Mouse (Mus musculus) ES-Bruce4 (cell line): ENCODE results near the gene Lpp. TPM values are rescaled to one million over a fixed set of nuclear protein-coding genes. Genes with fewer than 3 reads are reported as not detected.
"Not testable (repeated sequence)": the region's sequence is repeated elsewhere in the genome, so short reads cannot be mapped to it uniquely, and the experiment has no call there.

Experiments
- H3K27ac ChIP-seq: 2 replicates; pipeline ENCODE4 v1.5.1; 2012; ENCODE audit warnings: low read length, inconsistent platforms; ENCODE audit not compliant: insufficient read depth
- H3K27me3 ChIP-seq: 2 replicates; pipeline ENCODE4 v1.6.1; 2012; ENCODE audit warnings: mild to moderate bottlenecking, low read length, inconsistent platforms; ENCODE audit not compliant: control insufficient read depth, poor library complexity, insufficient read depth, severe bottlenecking
- H3K36me3 ChIP-seq: 2 replicates; pipeline ENCODE4 v1.6.1; 2012; ENCODE audit warnings: inconsistent platforms, mild to moderate bottlenecking, low read length, moderate library complexity; ENCODE audit not compliant: control insufficient read depth, poor library complexity, insufficient read depth, severe bottlenecking
- H3K4me1 ChIP-seq: one replicate; pipeline ENCODE4 v1.8.1; 2011; ENCODE audit warnings: low read length; ENCODE audit not compliant: control insufficient read depth, insufficient read depth
- H3K4me3 ChIP-seq: 2 replicates; pipeline ENCODE4 v1.5.1; 2011; ENCODE audit warnings: low read depth, mild to moderate bottlenecking, low read length
- H3K9ac ChIP-seq: 2 replicates; pipeline ENCODE4 v1.6.1; 2012; ENCODE audit warnings: low read depth, mild to moderate bottlenecking, inconsistent platforms; ENCODE audit not compliant: poor library complexity, severe bottlenecking
- H3K9me3 ChIP-seq: replicated peaks from 2 replicates; pipeline ENCODE4 v1.6.1; 2012; ENCODE audit warnings: mild to moderate bottlenecking, low read length, inconsistent platforms; ENCODE audit not compliant: control insufficient read depth, poor library complexity, insufficient read depth, severe bottlenecking
- CTCF ChIP-seq: IDR thresholded peaks from one replicate; pipeline ENCODE4 v1.8.1; 2011; ENCODE audit warnings: low read depth, low read length
- EP300 ChIP-seq: IDR thresholded peaks from 2 replicates; pipeline ENCODE4 v1.6.1; 2011; ENCODE audit warnings: low read depth, low read length; ENCODE audit not compliant: insufficient read depth
- POLR2A ChIP-seq: IDR thresholded peaks from one replicate; pipeline ENCODE4 v1.8.1; 2011; ENCODE audit warnings: low read length; ENCODE audit not compliant: insufficient read depth
- polyA plus RNA-seq: library from polyadenylated mRNA; stranded (reverse); fragments of >200 nt; gene quantifications from 2 replicates; pipeline ENCODE4 v1.2.4, GENCODE M21; 2011; ENCODE audit warnings: low read depth; ENCODE audit not compliant: missing spikeins, insufficient read depth, insufficient read length

Gene Lpp
- polyA plus RNA-seq, 1 experiment = 48.5 TPM

DNA sequence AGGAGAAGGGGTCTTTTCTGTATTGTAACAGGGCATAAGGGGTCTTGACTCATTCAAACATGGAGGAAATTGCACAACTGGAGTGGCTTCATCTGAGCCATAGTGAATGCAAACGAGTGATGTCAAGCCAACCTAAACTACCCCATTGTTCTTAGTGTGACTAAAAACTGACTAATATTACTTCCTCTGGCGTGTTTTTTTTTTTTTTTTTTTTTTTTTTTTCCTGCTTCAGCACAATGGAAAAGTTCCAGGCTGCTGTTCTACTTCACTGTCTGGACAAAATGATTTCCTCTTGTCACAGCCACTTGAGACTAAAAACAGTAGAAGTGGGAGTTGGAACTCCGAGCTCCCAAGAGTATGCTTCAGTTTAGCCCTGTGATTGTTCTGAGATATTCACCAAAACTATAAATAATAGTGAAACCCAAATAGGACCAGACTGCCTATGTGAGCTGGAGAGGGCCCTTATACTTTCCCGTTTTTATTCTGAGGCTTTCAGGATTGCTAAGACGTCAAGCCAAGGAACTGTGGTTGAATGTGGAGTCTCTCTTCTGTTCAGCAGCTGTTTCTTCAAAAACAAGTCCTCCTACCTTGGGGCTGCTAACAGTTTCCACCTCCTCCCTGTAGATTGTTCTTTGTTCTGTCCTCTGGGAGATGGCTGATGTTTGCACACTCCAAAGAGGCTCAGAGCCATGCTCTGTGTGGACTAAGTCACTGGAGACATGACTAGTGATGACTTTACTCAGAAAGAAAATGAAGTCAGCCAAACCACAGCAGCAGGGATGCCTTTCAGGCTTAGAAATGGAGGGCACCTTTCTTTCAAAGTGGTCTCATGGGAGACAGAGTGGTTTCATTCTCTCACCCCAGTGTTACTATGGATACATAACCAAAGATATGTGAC is 617.9 kb downstream of the Lpp start:
- H3K4me1 ChIP-seq = no peaks in the 10 kb centered on the region
- no peaks in the 10 kb centered on the region for H3K27me3 ChIP-seq
- H3K9ac ChIP-seq = no peak overlapping the region
- no peak overlapping the region for H3K27ac ChIP-seq
- no peaks in the 10 kb centered on the region for H3K9me3 ChIP-seq
- TF ChIP-seq POLR2A (no peak), EP300 (no peak), CTCF (no peak)
- no peaks in the 10 kb centered on the region for H3K36me3 ChIP-seq
- H3K4me3 ChIP-seq = no peak overlapping the region

GRCm38 (mm10) chr16:25012938-25013337 is 619.6 kb downstream of the Lpp start:
- no peak for TF ChIP-seq EP300
- no peak for TF ChIP-seq CTCF
- TF ChIP-seq POLR2A = no peak
- H3K27me3 ChIP-seq = no peaks in the 10 kb centered on the region
- no peaks in the 10 kb centered on the region for H3K4me1 ChIP-seq
- no peak overlapping the region for H3K4me3 ChIP-seq
- H3K27ac ChIP-seq = no peak overlapping the region
- H3K36me3 ChIP-seq = no peaks in the 10 kb centered on the region
- no peaks in the 10 kb centered on the region for H3K9me3 ChIP-seq
- no peak overlapping the region for H3K9ac ChIP-seq

GRCm38 (mm10) chr16:25016261-25016836 is 623.0 kb downstream of the Lpp start:
- Histone ChIP-seq H3K36me3 (no peaks in the 10 kb centered on the region), H3K27me3 (no peaks in the 10 kb centered on the region), H3K27ac (no peak overlapping the region), H3K9ac (no peak overlapping the region), H3K9me3 (no peaks in the 10 kb centered on the region), H3K4me1 (no peaks in the 10 kb centered on the region), H3K4me3 (no peak overlapping the region)
- no peak for TF ChIP-seq EP300
- no peak for TF ChIP-seq CTCF
- TF ChIP-seq POLR2A = no peak

- no peaks in the 10 kb centered on the region for H3K36me3 ChIP-seq
- H3K4me1 ChIP-seq = no peaks in the 10 kb centered on the region
- H3K9me3 ChIP-seq = no peaks in the 10 kb centered on the region
- no peak overlapping the region for H3K9ac ChIP-seq
- no peak overlapping the region for H3K27ac ChIP-seq
- H3K4me3 ChIP-seq = no peak overlapping the region
- TF ChIP-seq POLR2A (no peak), CTCF (no peak), EP300 (no peak)
- no peaks in the 10 kb centered on the region for H3K27me3 ChIP-seq
Observed at GRCm38 (mm10) chr16:25017046-25017445, 623.7 kb downstream of the Lpp start.

DNA sequence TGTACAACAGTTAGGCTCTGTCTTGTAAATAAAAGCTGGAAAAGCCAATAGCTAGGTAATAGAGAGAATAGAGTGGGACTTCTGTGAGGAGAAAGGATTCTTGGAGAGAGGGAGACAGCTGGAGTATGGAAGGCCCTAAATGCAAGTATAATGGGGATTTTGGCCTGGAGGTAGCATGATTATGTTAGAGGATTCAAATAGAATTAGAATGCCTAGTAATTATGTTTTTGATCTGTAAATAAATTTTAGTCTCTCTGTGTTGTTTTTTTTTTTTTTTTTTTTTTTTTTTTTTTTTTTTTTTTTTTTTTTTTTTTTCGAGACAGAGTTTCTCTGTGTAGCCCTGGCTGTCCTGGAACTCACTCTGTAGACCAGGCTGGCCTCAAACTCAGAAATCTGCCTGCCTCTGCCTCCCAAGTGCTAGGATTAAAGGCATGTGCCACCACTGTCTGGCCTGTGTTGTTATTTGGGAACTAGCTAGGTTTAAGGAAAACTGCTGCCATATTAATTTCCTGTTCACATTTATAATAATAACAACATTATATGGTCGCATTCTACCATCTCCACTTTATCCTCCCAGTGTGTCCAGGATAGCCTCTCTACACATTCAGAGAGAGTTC is 628.5 kb downstream of the Lpp start:
- not testable (repeated sequence) for H3K4me3 ChIP-seq, H3K9ac ChIP-seq, H3K4me1 ChIP-seq, H3K9me3 ChIP-seq, H3K27ac ChIP-seq, H3K27me3 ChIP-seq, H3K36me3 ChIP-seq

DNA sequence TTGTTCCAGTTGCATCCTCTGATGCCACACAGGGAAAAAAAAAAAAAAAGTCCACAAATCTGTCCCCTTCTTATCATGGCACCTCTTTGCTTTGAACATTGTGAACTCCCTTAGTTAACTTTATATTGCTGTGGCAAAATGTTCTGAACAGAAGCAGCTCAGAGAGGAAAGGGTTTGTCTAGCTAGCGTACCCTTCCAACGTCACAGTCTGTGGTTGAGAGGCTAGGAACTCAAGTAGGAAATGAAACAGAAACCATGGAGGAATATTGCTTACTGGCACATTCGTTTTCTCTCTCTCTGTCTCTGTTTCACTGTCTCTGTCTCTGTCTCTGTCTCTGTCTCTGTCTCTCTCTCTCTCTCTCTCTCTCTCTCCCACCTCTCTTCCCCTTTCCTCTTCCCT is 631.3 kb downstream of the Lpp start:
- Histone ChIP-seq H3K4me3 (no peak overlapping the region), H3K27me3 (no peaks in the 10 kb centered on the region), H3K36me3 (no peaks in the 10 kb centered on the region), H3K4me1 (no peaks in the 10 kb centered on the region), H3K27ac (no peak overlapping the region; the same call in 1 of the 2 replicates), H3K9me3 (no peaks in the 10 kb centered on the region), H3K9ac (no peak overlapping the region)
- TF ChIP-seq EP300 (no peak), CTCF (no peak), POLR2A (no peak)
